Mouse (Mus musculus): ENCODE results near the gene Nup214. TPM values are rescaled to one million over a fixed set of nuclear protein-coding genes. Genes with fewer than 3 reads are reported as not detected.

The Nup214 gene
- polyA plus RNA-seq, 1 experiment from 2014 or later = 104 TPM

DNA sequence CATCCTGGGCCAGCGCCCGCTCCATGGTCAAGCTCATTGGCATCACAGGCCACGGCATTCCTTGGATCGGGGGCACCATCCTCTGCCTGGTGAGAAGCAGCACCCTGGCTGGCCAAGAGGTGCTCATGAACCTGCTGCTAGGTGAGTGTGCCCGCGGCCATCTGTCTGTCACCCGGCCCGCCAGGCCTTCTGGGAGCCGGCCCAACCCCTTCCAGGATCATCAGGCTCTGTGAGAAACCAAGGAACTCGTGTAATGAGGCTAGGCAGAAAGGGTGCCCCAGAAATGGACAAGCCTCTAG, 121.8 kb downstream of the Nup214 start:
- Histone ChIP-seq H3K9me3 (replicated peaks) (0 out of 2 replicates have a peak, but pooled peaks cover 5% of the 10 kb centered on the region), H3K4me3 (peak overlapping the region; percentile 48), H3K36me3 (0 out of 2 replicates have a peak, but pooled peaks cover 4% of the 10 kb centered on the region), H3K27ac (replicated peaks) (peak overlapping the region; percentile 82), H3K4me1 (peaks cover 20% of the 10 kb centered on the region), H3K27me3 (ENCODE audit: low read depth, poor library complexity, severe bottlenecking) (no peaks in the 10 kb centered on the region)
- 87% methylated on average over 10 of the region's 10 CpGs for WGBS
- no peak for DNase-seq (ENCODE audit: low spot score)

DNA sequence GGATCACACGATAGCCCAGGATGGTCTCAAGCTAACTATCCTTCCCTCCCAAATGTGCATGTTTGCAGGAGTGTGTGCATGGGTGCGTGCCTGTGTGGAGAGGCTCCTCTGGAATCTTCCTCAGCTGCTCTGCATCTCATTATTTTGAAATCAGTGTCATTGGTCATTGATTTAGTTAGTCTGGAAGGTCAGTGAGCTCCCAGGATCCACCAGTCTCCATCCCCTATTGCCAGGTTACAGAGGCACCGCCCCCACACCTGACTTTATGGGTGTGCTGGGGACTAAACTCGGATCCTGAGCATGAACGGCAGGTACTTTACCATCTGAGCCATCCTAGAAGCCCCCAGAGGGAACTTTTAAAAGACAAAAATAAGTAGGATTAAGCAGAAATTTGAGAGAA, 128.7 kb downstream of the Nup214 start:
- peak overlapping the region; percentile 23; the same call in 1 of the 2 replicates for H3K27ac ChIP-seq (replicated peaks)
- peak overlapping the region; percentile 34 for H3K4me3 ChIP-seq
- DNase-seq (ENCODE audit: low spot score) = no peak

DNA sequence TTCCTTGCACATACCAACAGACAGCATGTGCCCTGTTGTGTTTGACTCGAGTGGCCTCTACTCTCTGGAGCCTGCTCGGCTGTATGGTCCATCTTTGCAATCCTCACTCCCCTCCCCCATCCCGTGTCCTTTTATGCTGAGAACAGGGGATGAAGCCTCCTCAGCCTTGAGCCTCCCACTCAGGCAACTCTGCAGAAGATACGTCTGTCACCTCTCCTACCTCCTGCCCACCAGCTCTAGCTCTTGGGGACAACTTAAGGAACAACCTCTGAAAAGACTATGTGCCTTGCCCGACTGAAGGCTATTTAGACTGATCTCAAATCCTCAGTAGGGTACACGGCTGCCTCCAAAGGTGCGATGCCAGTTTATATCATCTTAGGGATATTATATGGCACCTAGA, 129.3 kb downstream of the Nup214 start:
- 81% methylated on average over 7 of the region's 7 CpGs for WGBS
- no peak for DNase-seq (ENCODE audit: low spot score)
- Histone ChIP-seq H3K36me3 (0 out of 2 replicates have a peak, but pooled peaks cover 4% of the 10 kb centered on the region), H3K27ac (replicated peaks) (peak overlapping the region; percentile 23; the same call in 1 of the 2 replicates), H3K4me1 (peaks cover 27% of the 10 kb centered on the region), H3K9me3 (replicated peaks) (0 out of 2 replicates have a peak, but pooled peaks cover 5% of the 10 kb centered on the region), H3K4me3 (peak overlapping the region; percentile 34), H3K27me3 (ENCODE audit: low read depth, poor library complexity, severe bottlenecking) (no peaks in the 10 kb centered on the region)

More for the DNA sequence above, 128.7 kb downstream of the Nup214 start:
- H3K9me3 ChIP-seq (replicated peaks) = 0 out of 2 replicates have a peak, but pooled peaks cover 5% of the 10 kb centered on the region
- 0 out of 2 replicates have a peak, but pooled peaks cover 4% of the 10 kb centered on the region for H3K36me3 ChIP-seq
- H3K4me1 ChIP-seq = peaks cover 27% of the 10 kb centered on the region
- no peaks in the 10 kb centered on the region for H3K27me3 ChIP-seq (ENCODE audit: low read depth, poor library complexity, severe bottlenecking)
- 56% methylated on average over 5 of the region's 5 CpGs for WGBS

Small RNA genes within 50 kb of the gene (microRNA-seq; reads per million reads assigned to microRNA genes)
- gene Mir7674 = 1.2 reads per million

Other genes starting within 250 kb of the Nup214 start
- gene Qrfp, start 163.9 kb upstream of the Nup214 start, polyA plus RNA-seq (2016; fragmentation: Nextera tagmentation; extraction: Ambion mirVana) = 0.05 and 0.17 TPM in 2 replicates
- gene Fibcd1, start 128.4 kb upstream of the Nup214 start, polyA plus RNA-seq (2016; fragmentation: Nextera tagmentation; extraction: Ambion mirVana) = 1.2 and 1.5 TPM in 2 replicates
- 12.3 and 15.7 TPM in 2 replicates for gene Lamc3, start 87.1 kb upstream of the Nup214 start, polyA plus RNA-seq (2016; fragmentation: Nextera tagmentation; extraction: Ambion mirVana)
- gene Aif1l, start 24.3 kb upstream of the Nup214 start, polyA plus RNA-seq (2016; fragmentation: Nextera tagmentation; extraction: Ambion mirVana) = 68.3 and 76.2 TPM in 2 replicates
- 1.3 and 1.6 TPM in 2 replicates for gene Fam78a, start 110.4 kb downstream of the Nup214 start, polyA plus RNA-seq (2016; fragmentation: Nextera tagmentation; extraction: Ambion mirVana)
- 7.1 and 7.8 TPM in 2 replicates for gene Plpp7, start 121.1 kb downstream of the Nup214 start, polyA plus RNA-seq (2016; fragmentation: Nextera tagmentation; extraction: Ambion mirVana)
- 41.5 and 57.6 TPM in 2 replicates for gene Prrc2b, start 176.6 kb downstream of the Nup214 start, polyA plus RNA-seq (2016; fragmentation: Nextera tagmentation; extraction: Ambion mirVana)